Mouse (Mus musculus): ENCODE data around the gene Ifitm3. TPM values are rescaled to one million over a fixed set of nuclear protein-coding genes. Genes with fewer than 3 reads are reported as not detected.
"Not testable (repeated sequence)": the region's sequence is repeated elsewhere in the genome, so short reads cannot be mapped to it uniquely, and the experiment has no call there.

Ifitm3 gene
- polyA plus RNA-seq, 1 experiment: 47.9 TPM

- TF ChIP-seq CTCF (IDR thresholded peaks at IDR 0.05; ENCODE audit: borderline replicate concordance, insufficient read depth, low read depth, low read length) (no peak), POLR2A (IDR thresholded peaks at IDR 0.05; ENCODE audit: borderline replicate concordance, insufficient read depth, low read length) (no peak)
- Histone ChIP-seq H3K27ac (ENCODE audit: insufficient read depth, low read length) (no peak overlapping the region), H3K4me1 (ENCODE audit: control insufficient read depth, insufficient read depth, low read length) (no peaks in the 10 kb centered on the region), H3K27me3 (ENCODE audit: control insufficient read depth, insufficient read depth, low read length) (no peaks in the 10 kb centered on the region), H3K4me3 (replicated peaks; ENCODE audit: insufficient read depth, low read depth, low read length) (no peak overlapping the region)
- WGBS: 33% methylated on average over 14 of the region's 14 CpGs
- no peak for DNase-seq
Observed at GRCm38 (mm10) chr7:140973396-140974165, 37.0 kb downstream of the Ifitm3 start.

DNA sequence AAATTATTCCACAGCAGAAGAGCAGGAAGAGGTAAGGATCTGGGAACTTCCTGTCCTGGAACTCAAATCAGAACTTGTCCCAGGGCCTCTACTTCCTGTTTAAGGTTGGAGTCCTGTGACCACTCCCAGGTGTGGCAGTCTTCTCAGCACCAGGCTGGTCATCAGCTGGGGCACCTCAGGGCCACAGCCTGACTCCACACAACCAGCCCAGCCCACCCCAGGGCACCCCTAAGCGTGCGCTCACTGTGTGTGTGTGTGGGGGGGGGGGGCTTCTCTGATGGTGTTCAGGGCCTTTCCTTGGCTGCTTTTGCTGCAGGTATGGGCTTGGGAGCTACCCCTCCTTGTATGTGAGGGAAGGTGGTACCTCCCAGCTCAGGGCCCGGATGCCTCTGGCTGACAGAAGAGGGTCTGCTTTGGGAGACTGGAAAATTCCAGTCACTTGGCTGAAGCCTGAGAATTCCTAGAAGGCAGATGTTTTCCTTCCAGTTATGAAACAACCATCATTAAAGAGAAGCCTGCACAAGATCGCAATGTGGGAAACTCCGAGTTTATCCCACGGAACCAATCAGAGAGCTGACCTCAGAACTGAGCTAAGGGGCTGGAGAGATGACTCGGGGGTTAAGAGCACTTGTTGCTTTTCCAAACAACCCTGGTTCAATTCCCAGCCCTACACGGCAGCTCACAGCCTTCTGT, 38.9 kb downstream of the Ifitm3 start:
- no peaks in the 10 kb centered on the region for H3K4me1 ChIP-seq (ENCODE audit: control insufficient read depth, insufficient read depth, low read length)
- no peaks in the 10 kb centered on the region; the same call in 1 of the 2 replicates for H3K27me3 ChIP-seq (ENCODE audit: control insufficient read depth, insufficient read depth, low read length)
- no peak for DNase-seq
- no peak overlapping the region for H3K27ac ChIP-seq (ENCODE audit: insufficient read depth, low read length)
- WGBS: 87% methylated on average over 8 of the region's 8 CpGs
- TF ChIP-seq CTCF (IDR thresholded peaks at IDR 0.05; ENCODE audit: borderline replicate concordance, insufficient read depth, low read depth, low read length) (no peak), POLR2A (IDR thresholded peaks at IDR 0.05; ENCODE audit: borderline replicate concordance, insufficient read depth, low read length) (no peak)
- H3K4me3 ChIP-seq (replicated peaks; ENCODE audit: insufficient read depth, low read depth, low read length): no peak overlapping the region

DNA sequence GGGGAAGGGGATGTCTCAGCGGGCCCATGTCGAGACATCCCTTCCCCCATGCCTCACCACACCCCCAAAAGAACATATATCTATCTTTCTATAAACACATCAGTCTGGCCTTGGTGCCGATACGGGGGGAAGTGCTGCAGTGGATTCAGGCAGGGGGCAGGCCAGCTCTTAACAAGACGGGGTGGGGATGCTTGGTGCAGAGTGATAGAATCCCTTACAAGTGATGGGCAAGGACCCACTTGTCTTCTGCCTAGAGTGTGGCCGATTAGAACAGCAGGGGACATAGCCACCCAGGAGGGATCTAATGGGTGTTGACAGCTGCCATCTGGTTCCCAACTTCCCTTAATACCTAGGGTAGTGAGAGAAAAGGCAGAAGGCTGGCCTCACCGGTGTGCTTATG, 39.6 kb downstream of the Ifitm3 start:
- WGBS: 45% methylated on average over 7 of the region's 7 CpGs
- Histone ChIP-seq H3K27ac (ENCODE audit: insufficient read depth, low read length) (no peak overlapping the region), H3K27me3 (ENCODE audit: control insufficient read depth, insufficient read depth, low read length) (no peaks in the 10 kb centered on the region; the same call in 1 of the 2 replicates), H3K4me3 (replicated peaks; ENCODE audit: insufficient read depth, low read depth, low read length) (no peak overlapping the region), H3K4me1 (ENCODE audit: control insufficient read depth, insufficient read depth, low read length) (no peaks in the 10 kb centered on the region)
- TF ChIP-seq POLR2A (IDR thresholded peaks at IDR 0.05; ENCODE audit: borderline replicate concordance, insufficient read depth, low read length) (no peak), CTCF (IDR thresholded peaks at IDR 0.05; ENCODE audit: borderline replicate concordance, insufficient read depth, low read depth, low read length) (no peak)
- no peak for DNase-seq

DNA sequence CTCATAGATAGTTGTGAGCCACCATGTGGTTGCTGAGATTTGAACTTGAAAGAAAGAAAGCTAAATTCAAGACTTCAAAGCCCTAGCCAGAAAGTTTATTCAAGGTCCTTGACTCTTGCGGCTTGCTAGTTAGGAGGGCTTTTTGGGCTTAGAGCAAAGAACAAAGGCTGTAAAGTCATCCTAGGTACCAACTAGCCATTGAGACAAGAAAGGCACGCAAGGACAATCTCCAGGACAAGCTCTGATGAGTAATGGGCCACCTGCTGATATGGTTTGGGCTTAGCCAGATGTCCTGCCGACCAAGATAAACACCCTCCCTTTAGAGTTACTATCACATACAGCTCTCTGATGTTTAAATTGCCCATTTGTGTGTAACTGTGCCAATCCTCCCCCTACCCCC, 41.9 kb downstream of the Ifitm3 start:
- whole genome bisulfite sequencing: 32% methylated on average over 3 of the region's 3 CpGs
- H3K4me3 ChIP-seq (replicated peaks; ENCODE audit: insufficient read depth, low read depth, low read length); H3K4me1 ChIP-seq (ENCODE audit: control insufficient read depth, insufficient read depth, low read length); H3K27me3 ChIP-seq (ENCODE audit: control insufficient read depth, insufficient read depth, low read length); H3K27ac ChIP-seq (ENCODE audit: insufficient read depth, low read length); DNase-seq: not testable (repeated sequence)

GRCm38 (mm10) chr7:140967862-140968591, 42.5 kb downstream of the Ifitm3 start:
- 38% methylated on average over 14 of the region's 14 CpGs for WGBS
- H3K4me3 ChIP-seq (replicated peaks; ENCODE audit: insufficient read depth, low read depth, low read length): no peak overlapping the region
- TF ChIP-seq POLR2A (IDR thresholded peaks at IDR 0.05; ENCODE audit: borderline replicate concordance, insufficient read depth, low read length): no peak
- no peak for TF ChIP-seq CTCF (IDR thresholded peaks at IDR 0.05; ENCODE audit: borderline replicate concordance, insufficient read depth, low read depth, low read length)

GRCm38 (mm10) chr7:140966921-140967320, 43.6 kb downstream of the Ifitm3 start, which contains the start of gene Ifitm1:
Ifitm1 (plus strand) TSS chr7:140967221.
- no peaks in the 10 kb centered on the region for H3K4me1 ChIP-seq (ENCODE audit: control insufficient read depth, insufficient read depth, low read length)
- no peak within 1 kb of the TSS for H3K27ac ChIP-seq (ENCODE audit: insufficient read depth, low read length)
- TF ChIP-seq POLR2A (IDR thresholded peaks at IDR 0.05; ENCODE audit: borderline replicate concordance, insufficient read depth, low read length): no peak
- no peak for TF ChIP-seq CTCF (IDR thresholded peaks at IDR 0.05; ENCODE audit: borderline replicate concordance, insufficient read depth, low read depth, low read length)
- DNase-seq: no peak
- 82% methylated on average over 4 of the region's 4 CpGs for WGBS
- H3K4me3 ChIP-seq (replicated peaks; ENCODE audit: insufficient read depth, low read depth, low read length): no peak within 1 kb of the TSS
- no peaks in the 10 kb centered on the region; the same call in 1 of the 2 replicates for H3K27me3 ChIP-seq (ENCODE audit: control insufficient read depth, insufficient read depth, low read length)

More at GRCm38 (mm10) chr7:140967862-140968591, 42.5 kb downstream of the Ifitm3 start:
- Histone ChIP-seq H3K27ac (ENCODE audit: insufficient read depth, low read length) (no peak overlapping the region), H3K4me1 (ENCODE audit: control insufficient read depth, insufficient read depth, low read length) (no peaks in the 10 kb centered on the region), H3K27me3 (ENCODE audit: control insufficient read depth, insufficient read depth, low read length) (no peaks in the 10 kb centered on the region; the same call in 1 of the 2 replicates)
- DNase-seq: no peak

GRCm38 (mm10) chr7:140962733-140963132, 47.8 kb downstream of the Ifitm3 start:
- Histone ChIP-seq H3K4me3 (replicated peaks; ENCODE audit: insufficient read depth, low read depth, low read length) (no peak overlapping the region), H3K27ac (ENCODE audit: insufficient read depth, low read length) (no peak overlapping the region), H3K4me1 (ENCODE audit: control insufficient read depth, insufficient read depth, low read length) (no peaks in the 10 kb centered on the region), H3K27me3 (ENCODE audit: control insufficient read depth, insufficient read depth, low read length) (no peaks in the 10 kb centered on the region; the same call in 1 of the 2 replicates)
- DNase-seq: no peak
- 61% methylated on average over 2 of the region's 2 CpGs for WGBS
- no peak for TF ChIP-seq POLR2A (IDR thresholded peaks at IDR 0.05; ENCODE audit: borderline replicate concordance, insufficient read depth, low read length)
